Mouse (Mus musculus): ENCODE measurements around the gene Hrnr. TPM values are rescaled to one million over a fixed set of nuclear protein-coding genes. Genes with fewer than 3 reads are reported as not detected.
A peak's percentile ranks its signal among the peaks of the same experiment; 100 is the strongest.

Gene Hrnr
- not detected for total RNA-seq (2021)
- long read RNA-seq, experiment 1, result 0 reads
- long read RNA-seq, experiment 2, result 0 reads

- no peak for DNase-seq (ENCODE audit: low spot score in 2 of 2)
These were observed at the start of gene Hrnr for GRCm38 (mm10) chr3:93319449-93319848. Gene Hrnr, plus strand, starts transcription at chr3:93319749.

DNA sequence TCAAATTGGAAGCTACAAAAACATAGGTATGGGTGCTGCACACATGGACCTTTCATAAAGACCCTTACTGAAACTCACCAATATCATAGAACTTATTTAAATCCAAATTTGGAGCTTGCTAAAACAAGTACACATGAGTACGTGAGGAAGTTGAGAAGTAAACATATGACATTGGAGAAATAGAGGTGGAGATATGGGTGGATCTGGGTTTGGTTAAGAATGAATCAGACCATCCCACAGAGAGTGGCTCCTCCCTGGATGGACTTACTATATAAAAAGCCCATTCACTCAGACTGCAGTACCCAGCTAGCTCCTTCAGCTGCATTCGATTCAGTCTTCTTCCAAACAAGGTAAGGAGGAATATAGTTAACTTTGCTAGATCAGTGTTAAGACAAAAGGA lies 46.3 kb upstream of the Hrnr start, which contains the start of gene Flg:
Gene Flg, plus strand, starts transcription at position 301 of the 400 bp plus-strand sequence.
- DNase-seq (ENCODE audit: low spot score in 2 of 2), result no peak

DNA sequence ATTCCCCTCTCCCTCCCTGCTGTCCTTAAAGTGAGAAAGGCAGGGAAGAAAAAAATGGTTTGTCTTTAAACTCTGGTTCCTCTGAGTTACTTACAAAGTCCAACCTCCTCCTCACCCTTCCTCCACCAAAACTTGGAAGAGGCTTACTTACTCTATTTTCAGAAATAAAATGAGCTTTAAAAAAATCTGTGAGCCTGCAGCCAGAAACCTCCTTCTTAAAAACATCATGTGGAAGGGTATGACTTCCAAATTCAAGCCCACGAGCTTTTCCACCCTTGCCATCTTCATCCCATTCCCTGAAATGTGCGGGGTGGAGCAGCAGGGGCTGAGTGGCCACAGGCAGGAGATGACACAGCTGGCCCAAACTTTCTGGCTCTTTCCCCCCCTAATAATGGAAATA lies 22.0 kb upstream of the Hrnr start:
- no peak for DNase-seq (ENCODE audit: low spot score in 2 of 2)

- DNase-seq (ENCODE audit: low spot score in 2 of 2), result no peak
These were observed 19.7 kb upstream of the Hrnr start for GRCm38 (mm10) chr3:93299832-93300231.

GRCm38 (mm10) chr3:93301896-93302295 lies 17.7 kb upstream of the Hrnr start:
- no peak for DNase-seq (ENCODE audit: low spot score in 2 of 2)

DNA sequence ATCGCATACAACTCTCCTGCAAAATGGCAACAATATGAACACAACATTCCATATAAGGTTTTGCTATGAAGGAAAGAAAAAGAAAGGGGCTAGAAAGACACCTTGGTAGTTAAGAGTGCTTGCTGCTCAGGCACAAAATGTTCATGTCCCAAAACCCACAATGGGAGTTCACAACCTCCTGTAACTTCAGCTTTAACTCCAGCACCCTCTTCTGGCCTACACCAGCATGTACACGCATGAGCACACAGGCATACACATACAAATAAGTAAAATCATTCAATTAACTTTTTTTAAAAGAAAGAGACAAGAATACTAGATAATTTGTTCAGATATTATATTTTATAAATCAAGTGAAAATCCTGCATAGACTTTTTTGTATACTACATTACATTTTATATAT lies 13.4 kb upstream of the Hrnr start:
- DNase-seq (ENCODE audit: low spot score in 2 of 2), result no peak

DNA sequence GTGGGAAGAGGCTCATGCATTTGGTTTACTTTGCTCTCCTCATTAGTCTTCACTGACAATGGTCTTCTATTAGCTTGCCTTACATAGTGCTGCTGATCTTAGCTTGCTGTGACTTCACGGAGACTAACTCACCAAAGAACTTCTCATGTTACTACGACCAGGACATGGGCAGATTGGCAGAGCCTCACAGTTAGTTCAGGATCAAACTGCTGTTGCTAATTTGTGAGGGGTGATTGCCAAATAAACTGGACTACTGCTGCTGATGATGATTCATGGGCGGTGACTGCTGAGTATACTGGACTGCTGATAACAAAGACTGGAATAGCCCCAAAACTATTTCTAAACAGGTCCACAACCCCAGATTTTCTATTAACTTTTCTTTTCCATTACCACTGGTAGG lies 8.2 kb upstream of the Hrnr start:
- no peak for DNase-seq (ENCODE audit: low spot score in 2 of 2)

DNA sequence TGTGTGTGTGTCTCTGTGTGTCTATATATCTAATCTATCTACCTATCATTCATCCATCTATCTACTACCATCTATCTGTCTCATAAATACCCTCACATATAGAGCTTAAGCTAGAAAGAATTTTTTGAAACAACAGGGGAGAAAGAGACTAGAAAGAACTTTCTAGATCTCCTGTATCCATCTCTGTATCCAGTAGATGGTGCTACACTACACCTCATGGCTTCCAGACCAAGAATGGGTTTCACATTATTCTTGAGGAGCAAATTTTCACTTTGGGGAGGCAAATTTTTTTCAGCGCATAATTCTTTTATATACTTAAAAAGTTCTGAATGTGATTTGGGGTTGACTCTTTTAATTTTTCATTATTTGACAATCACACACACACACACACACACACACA lies 5.2 kb upstream of the Hrnr start:
- DNase-seq (ENCODE audit: low spot score in 2 of 2), result no peak

GRCm38 (mm10) chr3:93337749-93338148 lies 18.2 kb downstream of the Hrnr start:
- DNase-seq (ENCODE audit: low spot score in 2 of 2), result no peak

DNA sequence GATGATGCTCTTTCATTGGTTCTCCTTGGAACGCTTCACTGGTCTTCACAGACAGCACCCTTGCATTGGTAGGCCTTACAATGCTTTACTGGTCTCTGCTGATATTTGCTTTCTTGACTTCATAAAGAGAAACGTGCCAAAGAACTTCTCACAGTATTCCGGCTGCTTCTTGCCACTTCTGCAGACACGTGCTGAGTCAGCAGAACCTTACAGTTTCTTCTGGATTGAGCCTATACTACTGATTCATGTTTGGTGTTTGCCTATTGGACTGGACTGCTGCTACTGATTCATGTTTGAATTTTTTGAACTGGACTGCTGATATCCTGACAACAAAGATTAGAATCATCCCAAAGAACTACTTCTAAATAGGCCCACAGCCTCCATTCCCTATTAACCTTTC lies 20.5 kb downstream of the Hrnr start:
- DNase-seq (ENCODE audit: low spot score in 2 of 2), result no peak

GRCm38 (mm10) chr3:93346896-93347295 lies 27.3 kb downstream of the Hrnr start:
- no peak for DNase-seq (ENCODE audit: low spot score in 2 of 2)

GRCm38 (mm10) chr3:93360045-93360444 lies 40.5 kb downstream of the Hrnr start:
- peak; percentile 25 to 30 for DNase-seq (ENCODE audit: low spot score in 2 of 2)

- no peak for DNase-seq (ENCODE audit: low spot score in 2 of 2)
These were observed 42.5 kb downstream of the Hrnr start for GRCm38 (mm10) chr3:93361933-93362574.

GRCm38 (mm10) chr3:93366966-93367575 lies 47.5 kb downstream of the Hrnr start:
- DNase-seq (ENCODE audit: low spot score in 2 of 2), result no peak

DNA sequence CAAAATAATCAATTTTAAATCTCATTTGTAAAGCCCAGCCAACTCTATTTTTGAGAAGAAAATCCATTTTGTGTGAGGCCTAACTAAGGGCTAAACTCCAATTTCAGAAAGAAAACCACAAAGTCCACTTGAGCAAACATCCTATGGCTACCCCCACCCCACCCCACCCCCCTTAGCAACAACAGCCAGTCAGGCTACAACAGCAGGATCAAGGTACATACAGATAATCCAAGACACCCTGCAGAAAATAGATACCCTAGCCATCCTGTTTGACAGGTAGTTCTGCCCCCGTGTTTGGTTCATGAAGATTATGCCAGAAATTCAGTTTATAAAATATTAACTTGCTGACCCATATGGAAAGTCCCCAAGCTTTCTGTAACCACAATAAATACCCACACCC lies 48.6 kb downstream of the Hrnr start:
- no peak for DNase-seq (ENCODE audit: low spot score in 2 of 2)

- DNase-seq (ENCODE audit: low spot score in 2 of 2), result no peak
These were observed 53.9 kb downstream of the Hrnr start for GRCm38 (mm10) chr3:93373416-93373815.

DNA sequence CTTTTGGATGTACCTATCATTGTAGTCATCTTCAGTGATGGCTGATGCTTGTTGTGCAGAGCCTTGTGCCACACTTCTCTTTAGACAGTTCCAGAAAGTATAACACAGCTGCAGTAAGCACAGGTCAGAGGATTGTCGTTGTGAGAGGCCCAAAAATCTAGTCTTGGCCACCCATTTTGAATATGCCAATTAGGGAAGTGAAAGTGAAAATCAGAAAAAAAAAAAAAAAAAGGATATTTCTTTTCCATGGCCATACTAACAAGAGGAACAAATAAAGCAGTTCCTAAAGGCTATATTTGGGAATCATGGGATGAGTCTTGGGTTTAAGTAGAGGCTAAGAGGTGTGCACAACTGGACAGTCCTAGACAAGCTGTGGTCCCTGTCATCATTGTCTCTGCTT lies 55.6 kb downstream of the Hrnr start:
- DNase-seq (ENCODE audit: low spot score in 2 of 2), result no peak

- no peak for DNase-seq (ENCODE audit: low spot score in 2 of 2)
These were observed 56.1 kb downstream of the Hrnr start for GRCm38 (mm10) chr3:93375601-93376000.

- no peak for DNase-seq (ENCODE audit: low spot score in 2 of 2)
These were observed 58.6 kb downstream of the Hrnr start for GRCm38 (mm10) chr3:93378146-93378545.
